Mouse (Mus musculus): ENCODE measurements at regions not wholly inside any gene's neighbourhood (a gene's known extent, or its start where the extent isn't known, plus 50 kb on each side); places are given as distances from the start of the nearest gene placed in this dataset.
A peak's percentile ranks its signal among the peaks of the same experiment; 100 is the strongest.

- DNase-seq (ENCODE audit: low spot score in 2 of 2) = no peak
Observed at GRCm38 (mm10) chr5:68572816-68573215, 541.2 kb downstream of the Grxcr1 start.

GRCm38 (mm10) chr5:68575827-68576226 is 544.2 kb downstream of the Grxcr1 start:
- DNase-seq (ENCODE audit: low spot score in 2 of 2) = no peak

GRCm38 (mm10) chr5:68578496-68578895 is 546.9 kb downstream of the Grxcr1 start:
- no peak for DNase-seq (ENCODE audit: low spot score in 2 of 2)

- DNase-seq (ENCODE audit: low spot score in 2 of 2) = no peak
Observed at GRCm38 (mm10) chr5:68592423-68592822, 560.8 kb downstream of the Grxcr1 start.

- no peak for DNase-seq (ENCODE audit: low spot score in 2 of 2)
Observed at GRCm38 (mm10) chr5:68618451-68618850, 586.8 kb downstream of the Grxcr1 start.

- no peak for DNase-seq (ENCODE audit: low spot score in 2 of 2)
Observed at GRCm38 (mm10) chr5:68635400-68635799, 603.8 kb downstream of the Grxcr1 start.

- DNase-seq (ENCODE audit: low spot score in 2 of 2) = no peak
Observed at GRCm38 (mm10) chr5:68672834-68673233, 641.2 kb downstream of the Grxcr1 start.

- no peak for DNase-seq (ENCODE audit: low spot score in 2 of 2)
Observed at GRCm38 (mm10) chr5:68701342-68701741, 640.1 kb downstream of the Kctd8 start.

- peak in 1 of 2 experiments; percentile 5 for DNase-seq (ENCODE audit: low spot score in 2 of 2)
Observed at GRCm38 (mm10) chr5:68705411-68706080, 635.9 kb downstream of the Kctd8 start.

- no peak for DNase-seq (ENCODE audit: low spot score in 2 of 2)
Observed at GRCm38 (mm10) chr5:68726733-68727132, 614.7 kb downstream of the Kctd8 start.

- no peak for DNase-seq (ENCODE audit: low spot score in 2 of 2)
Observed at GRCm38 (mm10) chr5:68735186-68735585, 606.3 kb downstream of the Kctd8 start.

GRCm38 (mm10) chr5:68750499-68750898 is 591.0 kb downstream of the Kctd8 start:
- no peak for DNase-seq (ENCODE audit: low spot score in 2 of 2)

- no peak for DNase-seq (ENCODE audit: low spot score in 2 of 2)
Observed at GRCm38 (mm10) chr5:68753025-68753424, 588.5 kb downstream of the Kctd8 start.

Data from frontal cortex, postnatal 14 days (tissue).